Mouse (Mus musculus) layer of hippocampus, adult 2 months (tissue): ENCODE measurements around the gene Rps11. TPM values are rescaled to one million over a fixed set of nuclear protein-coding genes. Genes with fewer than 3 reads are reported as not detected.

Experiments
- DNase-seq, 2 experiments: peaks; one replicate each; pipeline ENCODE4 v3.0.0; 2022; ENCODE audit warnings: low spot score in 2 of 2
- H3K27ac ChIP-seq: fragments of 200-600 bp; 2 replicates; pipeline ENCODE4 v1.8.1; 2022
- H3K4me3 ChIP-seq: fragments of 200-600 bp; 2 replicates; pipeline ENCODE4 v1.8.1; 2022; ENCODE audit warnings: mild to moderate bottlenecking
- CTCF ChIP-seq: fragments of 200-600 bp; conservative IDR thresholded peaks from 2 replicates; pipeline ENCODE4 v1.8.1; 2022; ENCODE audit warnings: antibody characterized with exemption, mild to moderate bottlenecking, moderate library complexity
- total RNA-seq, 2 experiments: library from RNA; stranded (reverse); gene quantifications; 2 replicates each; pipeline ENCODE4 v1.2.3; 2021

The Rps11 gene
- total RNA-seq, 2 experiments from 2014 or later, result 436 to 442 TPM

GRCm38 (mm10) chr7:45092828-45093515 is 31.3 kb downstream of the Rps11 start:
- TF ChIP-seq CTCF, result no peak
- H3K27ac ChIP-seq, result no peak overlapping the region
- DNase-seq, result no peak

GRCm38 (mm10) chr7:45092048-45092447 is 32.2 kb downstream of the Rps11 start, which contains the start of gene Rcn3:
TSS of gene Rcn3 (minus strand) at chr7:45092221.
- Histone ChIP-seq H3K27ac (no peak within 1 kb of the TSS), H3K4me3 (peak within 1 kb of the TSS; percentile 36)
- no peak for TF ChIP-seq CTCF
- DNase-seq, result peak in 1 of 2 experiments; percentile 29

More at GRCm38 (mm10) chr7:45092828-45093515, 31.3 kb downstream of the Rps11 start:
- no peak overlapping the region for H3K4me3 ChIP-seq

GRCm38 (mm10) chr7:45091001-45091990 is 32.9 kb downstream of the Rps11 start:
- no peak for TF ChIP-seq CTCF
- DNase-seq, result no peak
- H3K27ac ChIP-seq, result no peak overlapping the region
- H3K4me3 ChIP-seq, result peak overlapping the region; percentile 36

GRCm38 (mm10) chr7:45090251-45090977 is 33.8 kb downstream of the Rps11 start:
- no peak for TF ChIP-seq CTCF
- DNase-seq, result no peak
- H3K4me3 ChIP-seq, result no peak overlapping the region
- no peak overlapping the region for H3K27ac ChIP-seq

- H3K27ac ChIP-seq, result no peak overlapping the region
- no peak overlapping the region for H3K4me3 ChIP-seq
- no peak for TF ChIP-seq CTCF
- no peak for DNase-seq
Measured at GRCm38 (mm10) chr7:45088597-45088996, 35.6 kb downstream of the Rps11 start.

- no peak overlapping the region for H3K27ac ChIP-seq
- no peak overlapping the region for H3K4me3 ChIP-seq
- DNase-seq, result no peak
- TF ChIP-seq CTCF, result peak; percentile 28
Measured at GRCm38 (mm10) chr7:45086084-45086483, 38.2 kb downstream of the Rps11 start.

GRCm38 (mm10) chr7:45083300-45083890 is 40.8 kb downstream of the Rps11 start:
- Histone ChIP-seq H3K27ac (peak overlapping the region; percentile 73; the same call in 1 of the 2 replicates), H3K4me3 (peak overlapping the region; percentile 13; the same call in 1 of the 2 replicates)
- no peak for DNase-seq
- TF ChIP-seq CTCF, result no peak

GRCm38 (mm10) chr7:45082401-45083299 is 41.6 kb downstream of the Rps11 start:
- DNase-seq, result no peak
- TF ChIP-seq CTCF, result peak; percentile 24; the same call in 1 of the 2 replicates
- peak overlapping the region; percentile 13; the same call in 1 of the 2 replicates for H3K4me3 ChIP-seq
- peak overlapping the region; percentile 73 for H3K27ac ChIP-seq

- no peak for TF ChIP-seq CTCF
- DNase-seq, result no peak
- Histone ChIP-seq H3K4me3 (no peak overlapping the region), H3K27ac (no peak overlapping the region)
Measured at GRCm38 (mm10) chr7:45081016-45081415, 43.2 kb downstream of the Rps11 start.

- no peak overlapping the region for H3K4me3 ChIP-seq
- peak; percentile 85 to 96 for DNase-seq
- H3K27ac ChIP-seq, result no peak overlapping the region
- peak; percentile 91 for TF ChIP-seq CTCF
Measured at GRCm38 (mm10) chr7:45079856-45080255, 44.4 kb downstream of the Rps11 start.

GRCm38 (mm10) chr7:45078513-45078912 is 45.7 kb downstream of the Rps11 start:
- DNase-seq, result peak; percentile 38 to 66
- peak; percentile 83 for TF ChIP-seq CTCF
- H3K4me3 ChIP-seq, result no peak overlapping the region
- H3K27ac ChIP-seq, result no peak overlapping the region
